Mouse (Mus musculus) spleen, adult 2 months (tissue): ENCODE measurements around the gene Ppp1r32.

Experiments
- CTCF ChIP-seq: fragments of 200-500 bp; IDR thresholded peaks from 2 replicates; pipeline ENCODE4 v1.5.1; 2011; ENCODE audit warnings: mild to moderate bottlenecking, inconsistent platforms; ENCODE audit not compliant: insufficient read depth, insufficient read length, insufficient replicate concordance; ENCODE audit errors: extremely low read depth
- POLR2A ChIP-seq: fragments of 200-500 bp; IDR thresholded peaks from 2 replicates; pipeline ENCODE4 v1.6.1; 2011; ENCODE audit warnings: low read depth, low read length, inconsistent platforms

GRCm38 (mm10) chr19:10458096-10458495 is 24.6 kb downstream of the Ppp1r32 start:
- TF ChIP-seq CTCF: no peak
- no peak for TF ChIP-seq POLR2A
